Mouse (Mus musculus) adrenal gland, postnatal 4 days (tissue): ENCODE data around the gene Gm7145. TPM values are rescaled to one million over a fixed set of nuclear protein-coding genes. Genes with fewer than 3 reads are reported as not detected.
"Not testable (repeated sequence)": the region's sequence is repeated elsewhere in the genome, so short reads cannot be mapped to it uniquely, and the experiment has no call there.

Experiments used
- DNase-seq, 2 experiments: peaks; one replicate each; pipeline ENCODE4 v3.0.0; 2021 to 2022; ENCODE audit warnings: low spot score in 2 of 2, mixed read lengths in 2 of 2
- long read RNA-seq, 2 experiments: library from polyadenylated mRNA; stranded (forward); transcript quantifications; one replicate each; pipeline ENCODE4 v2.0.0; 2021
- total RNA-seq, 2 experiments: library from RNA; stranded (reverse); gene quantifications; 2 replicates each; pipeline ENCODE4 v1.2.3; 2021

Gene Gm7145
- not detected for total RNA-seq
- long read RNA-seq, experiment 1, result 0 reads
- long read RNA-seq, experiment 2, result 0 reads

DNA sequence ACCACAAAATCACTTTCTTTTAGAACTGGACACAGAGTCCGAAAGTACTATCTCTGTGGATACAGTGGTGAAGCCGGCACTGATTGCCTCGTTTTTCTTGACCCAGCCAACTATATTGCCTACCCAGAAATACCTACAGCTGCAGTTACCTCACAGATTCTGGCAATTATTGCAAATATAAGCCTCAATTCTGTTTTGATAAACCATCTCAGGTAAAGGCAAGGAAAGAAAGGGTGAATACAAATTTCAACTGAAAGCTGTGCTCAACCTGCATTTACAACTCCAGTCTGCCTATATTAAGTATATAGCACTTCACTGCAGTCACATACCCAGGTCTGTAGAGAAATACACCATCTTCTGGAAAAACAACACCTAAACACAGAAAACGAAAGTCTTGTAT lies at the start of gene Gm7145:
TSS of gene Gm7145 (plus strand) at position 301 of the 400 bp plus-strand sequence.
- no peak for DNase-seq

DNA sequence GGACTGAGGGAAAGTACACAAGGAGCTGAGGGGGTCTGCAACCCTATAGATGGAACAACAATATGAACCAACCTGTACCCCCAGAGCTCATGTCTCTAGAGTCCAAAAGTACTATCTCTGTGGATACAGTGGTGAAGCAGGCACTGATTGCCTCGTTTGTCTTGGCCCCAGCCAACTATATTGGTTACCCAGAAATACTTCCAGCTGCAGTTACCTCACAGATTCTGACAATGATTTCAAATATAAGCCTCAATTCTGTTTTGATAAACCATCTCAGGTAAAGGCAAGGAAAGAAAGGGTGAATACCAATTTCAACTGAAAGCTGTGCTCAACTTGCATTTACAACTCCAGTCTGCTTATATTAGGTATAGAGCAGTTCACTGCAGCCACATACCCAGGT lies 38.0 kb upstream of the Gm7145 start, which contains the start of gene Gm28168:
TSS of gene Gm28168 (plus strand) at position 301 of the 400 bp plus-strand sequence.
- DNase-seq, result not testable (repeated sequence)

DNA sequence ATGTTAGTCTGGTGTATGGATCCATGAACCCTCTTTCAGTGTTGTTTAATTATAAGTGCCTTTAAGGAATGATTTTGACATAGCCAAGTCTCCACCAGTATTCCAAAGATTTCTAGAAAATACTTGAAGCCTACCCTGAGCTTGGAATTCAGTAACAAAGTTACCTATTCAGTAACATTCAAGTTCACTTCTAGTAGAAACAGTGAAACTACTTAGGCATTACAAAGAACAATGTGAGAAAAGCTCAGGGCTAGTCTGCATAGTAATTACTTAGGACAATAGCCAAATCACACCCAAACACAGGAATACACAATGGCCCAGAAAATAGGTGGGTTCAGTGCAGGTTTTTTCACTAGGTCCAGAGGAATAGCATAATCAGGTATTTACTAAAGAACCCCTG lies 38.1 kb downstream of the Gm7145 start:
- DNase-seq, result not testable (repeated sequence)

DNA sequence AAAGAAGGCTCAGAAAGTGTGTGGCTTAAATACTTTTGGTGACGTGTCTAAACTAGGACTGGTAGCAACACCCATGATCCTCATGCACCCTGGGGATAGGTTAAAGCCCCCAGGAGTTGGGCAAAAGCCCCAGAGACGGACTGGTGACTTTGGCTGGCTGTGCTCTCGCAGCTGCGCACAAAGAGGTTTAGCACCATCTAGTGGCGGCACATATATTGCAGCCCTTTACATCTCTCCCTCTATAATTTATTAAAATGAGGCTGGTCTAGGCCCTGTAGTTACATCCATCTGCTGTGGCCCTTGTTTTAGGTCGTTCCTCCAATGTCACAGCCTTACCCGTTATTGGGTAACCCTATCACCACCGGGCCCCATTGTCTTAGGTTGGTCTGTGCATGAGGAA lies 47.0 kb downstream of the Gm7145 start:
- DNase-seq, result not testable (repeated sequence)

Other genes starting within 250 kb of the Gm7145 start
- not detected for gene B020011L13Rik, start 184.8 kb upstream of the Gm7145 start, total RNA-seq
- not detected for gene Gm28360, start 135.9 kb upstream of the Gm7145 start, total RNA-seq
- not detected for gene Gm28168, start 37.9 kb upstream of the Gm7145 start, total RNA-seq
- gene Gm29106, start 210.6 kb downstream of the Gm7145 start, total RNA-seq, result not detected